Mouse (Mus musculus) embryonic facial prominence, embryonic 12.5 days (tissue): ENCODE data around the gene Cep70. TPM values are rescaled to one million over a fixed set of nuclear protein-coding genes. Genes with fewer than 3 reads are reported as not detected.
A peak's percentile ranks its signal among the peaks of the same experiment; 100 is the strongest.

Experiments used
- ATAC-seq: fragments of 200-750 bp; cut with Nextera tagmentation; 2 replicates; pipeline ENCODE4 v1.8.0; 2017; ENCODE audit not compliant: insufficient number of reproducible peaks, insufficient read depth, low FRiP score, low TSS enrichment
- H3K27ac ChIP-seq: fragments of 300-500 bp; sonication (generic); 2 replicates; pipeline ENCODE4 v1.5.1; 2016; ENCODE audit warnings: mild to moderate bottlenecking
- H3K27me3 ChIP-seq: fragments of 300-500 bp; sonication (generic); 2 replicates; pipeline ENCODE4 v1.6.1; 2016; ENCODE audit warnings: mild to moderate bottlenecking, moderate library complexity
- H3K36me3 ChIP-seq: fragments of 300-500 bp; sonication (generic); 2 replicates; pipeline ENCODE4 v1.6.1; 2016; ENCODE audit warnings: mild to moderate bottlenecking
- H3K4me1 ChIP-seq: fragments of 300-500 bp; sonication (generic); 2 replicates; pipeline ENCODE4 v1.6.1; 2016
- H3K4me2 ChIP-seq: fragments of 300-500 bp; sonication (generic); replicated peaks from 2 replicates; pipeline ENCODE4 v1.6.1; 2016; ENCODE audit warnings: mild to moderate bottlenecking, moderate library complexity
- H3K4me3 ChIP-seq: fragments of 300-500 bp; sonication (generic); 2 replicates; pipeline ENCODE4 v1.5.1; 2016; ENCODE audit warnings: mild to moderate bottlenecking
- H3K9ac ChIP-seq: fragments of 300-500 bp; sonication (generic); 2 replicates; pipeline ENCODE4 v1.6.1; 2016; ENCODE audit warnings: mild to moderate bottlenecking, moderate library complexity
- H3K9me3 ChIP-seq: fragments of 300-500 bp; sonication (generic); 2 replicates; pipeline ENCODE4 v1.6.1; 2016; ENCODE audit warnings: mild to moderate bottlenecking, moderate library complexity
- WGBS: fragments of 180-500 bp; shearing (Covaris S2); methylation state at CpG from one replicate; pipeline ENCODE4 v1.1.7; 2016; 5-methylcytosine and 5-hydroxymethylcytosine counted together
- polyA plus RNA-seq: library from polyadenylated mRNA; unstranded; fragments of >200 nt; fragmentation: Nextera tagmentation; extraction: Ambion mirVana; gene quantifications from 2 replicates; pipeline ENCODE4 v1.2.1, GENCODE M21; 2016

Cep70 gene
- 49.1 and 51.4 TPM in 2 replicates for polyA plus RNA-seq

GRCm38 (mm10) chr9:99243190-99243894 is at the start of gene Cep70:
Cep70 (plus strand) TSS chr9:99243367.
- peak within 1 kb of the TSS; percentile 78 for H3K27ac ChIP-seq
- peak; percentile 94 for ATAC-seq
- H3K4me2 ChIP-seq, result peak within 1 kb of the TSS; percentile 76
- WGBS, result under 1% methylated on average over 66 of the region's 66 CpGs
- peak within 1 kb of the TSS; percentile 89 for H3K4me3 ChIP-seq
- peak within 1 kb of the TSS; percentile 72 for H3K9ac ChIP-seq
- H3K9me3 ChIP-seq, result no peaks in the 10 kb centered on the region
- H3K27me3 ChIP-seq, result no peaks in the 10 kb centered on the region
- peaks cover 7% of the 10 kb centered on the region for H3K4me1 ChIP-seq
- H3K36me3 ChIP-seq, result 0 out of 2 replicates have a peak, but pooled peaks cover 2% of the 10 kb centered on the region

- H3K4me3 ChIP-seq, result no peak overlapping the region
- no peak for ATAC-seq
- H3K9ac ChIP-seq, result no peak overlapping the region
- no peaks in the 10 kb centered on the region for H3K4me1 ChIP-seq
- H3K27me3 ChIP-seq, result no peaks in the 10 kb centered on the region
- no peaks in the 10 kb centered on the region for H3K9me3 ChIP-seq
- H3K27ac ChIP-seq, result no peak overlapping the region
- no peak overlapping the region for H3K4me2 ChIP-seq
- H3K36me3 ChIP-seq, result no peaks in the 10 kb centered on the region
- 72% methylated on average over 2 of the region's 2 CpGs for WGBS
Observed at GRCm38 (mm10) chr9:99212643-99213042, 30.5 kb upstream of the Cep70 start.

- 67% methylated on average over 2 of the region's 2 CpGs for WGBS
- no peaks in the 10 kb centered on the region for H3K4me1 ChIP-seq
- no peaks in the 10 kb centered on the region for H3K27me3 ChIP-seq
Observed at GRCm38 (mm10) chr9:99216182-99216581, 27.0 kb upstream of the Cep70 start.

GRCm38 (mm10) chr9:99217999-99218719 is 25.0 kb upstream of the Cep70 start:
- ATAC-seq, result peak; percentile 87
- 24% methylated on average over 5 of the region's 6 CpGs for WGBS
- Histone ChIP-seq H3K36me3 (no peaks in the 10 kb centered on the region), H3K9ac (no peak overlapping the region), H3K27me3 (no peaks in the 10 kb centered on the region), H3K9me3 (no peaks in the 10 kb centered on the region), H3K4me3 (no peak overlapping the region), H3K4me2 (no peak overlapping the region), H3K27ac (no peak overlapping the region), H3K4me1 (no peaks in the 10 kb centered on the region)

More at GRCm38 (mm10) chr9:99216182-99216581, 27.0 kb upstream of the Cep70 start:
- H3K27ac ChIP-seq, result no peak overlapping the region
- no peak overlapping the region for H3K4me2 ChIP-seq
- ATAC-seq, result no peak
- no peak overlapping the region for H3K9ac ChIP-seq
- no peak overlapping the region for H3K4me3 ChIP-seq
- no peaks in the 10 kb centered on the region for H3K36me3 ChIP-seq
- H3K9me3 ChIP-seq, result no peaks in the 10 kb centered on the region

- no peaks in the 10 kb centered on the region for H3K4me1 ChIP-seq
- H3K4me3 ChIP-seq, result no peak overlapping the region
- H3K9me3 ChIP-seq, result no peaks in the 10 kb centered on the region
- WGBS, result 82% methylated on average over 4 of the region's 4 CpGs
- no peak for ATAC-seq
- no peak overlapping the region for H3K9ac ChIP-seq
- no peak overlapping the region for H3K27ac ChIP-seq
- no peaks in the 10 kb centered on the region for H3K27me3 ChIP-seq
- no peaks in the 10 kb centered on the region for H3K36me3 ChIP-seq
- H3K4me2 ChIP-seq, result no peak overlapping the region
Observed at GRCm38 (mm10) chr9:99221636-99222035, 21.5 kb upstream of the Cep70 start.

GRCm38 (mm10) chr9:99224583-99224982 is 18.6 kb upstream of the Cep70 start:
- Histone ChIP-seq H3K27ac (no peak overlapping the region), H3K9me3 (no peaks in the 10 kb centered on the region), H3K4me1 (no peaks in the 10 kb centered on the region), H3K4me2 (no peak overlapping the region), H3K4me3 (no peak overlapping the region), H3K36me3 (no peaks in the 10 kb centered on the region), H3K9ac (no peak overlapping the region), H3K27me3 (no peaks in the 10 kb centered on the region)
- WGBS, result 63% methylated on average over 3 of the region's 3 CpGs
- ATAC-seq, result no peak

GRCm38 (mm10) chr9:99229450-99229849 is 13.7 kb upstream of the Cep70 start:
- Histone ChIP-seq H3K27ac (no peak overlapping the region), H3K9me3 (no peaks in the 10 kb centered on the region), H3K4me2 (no peak overlapping the region), H3K36me3 (no peaks in the 10 kb centered on the region), H3K27me3 (no peaks in the 10 kb centered on the region), H3K4me3 (no peak overlapping the region), H3K9ac (no peak overlapping the region), H3K4me1 (no peaks in the 10 kb centered on the region)
- WGBS, result 85% methylated on average over 14 of the region's 14 CpGs
- no peak for ATAC-seq

GRCm38 (mm10) chr9:99237139-99237538 is 6.0 kb upstream of the Cep70 start, which contains the start of gene Faiml:
Faiml (minus strand) TSS chr9:99237239.
- WGBS, result 87% methylated on average over 14 of the region's 14 CpGs
- H3K4me1 ChIP-seq, result no peaks in the 10 kb centered on the region
- H3K9me3 ChIP-seq, result no peaks in the 10 kb centered on the region
- no peak within 1 kb of the TSS for H3K9ac ChIP-seq
- no peaks in the 10 kb centered on the region for H3K36me3 ChIP-seq
- no peak for ATAC-seq
- H3K27ac ChIP-seq, result no peak within 1 kb of the TSS
- no peaks in the 10 kb centered on the region for H3K27me3 ChIP-seq
- no peak within 1 kb of the TSS for H3K4me3 ChIP-seq
- H3K4me2 ChIP-seq, result no peak within 1 kb of the TSS

GRCm38 (mm10) chr9:99238276-99238675 is 4.9 kb upstream of the Cep70 start:
- Histone ChIP-seq H3K27ac (no peak overlapping the region), H3K9ac (no peak overlapping the region), H3K4me2 (no peak overlapping the region), H3K4me1 (peaks cover 4% of the 10 kb centered on the region), H3K4me3 (no peak overlapping the region), H3K27me3 (no peaks in the 10 kb centered on the region), H3K36me3 (no peaks in the 10 kb centered on the region), H3K9me3 (no peaks in the 10 kb centered on the region)
- WGBS, result 81% methylated on average over 10 of the region's 10 CpGs
- no peak for ATAC-seq

GRCm38 (mm10) chr9:99239256-99239655 is 3.9 kb upstream of the Cep70 start:
- no peaks in the 10 kb centered on the region for H3K9me3 ChIP-seq
- ATAC-seq, result no peak
- no peaks in the 10 kb centered on the region for H3K27me3 ChIP-seq
- H3K9ac ChIP-seq, result no peak overlapping the region
- H3K36me3 ChIP-seq, result no peaks in the 10 kb centered on the region
- no peak overlapping the region for H3K27ac ChIP-seq
- no peak overlapping the region for H3K4me3 ChIP-seq
- 86% methylated on average over 1 of the region's 1 CpGs for WGBS
- H3K4me2 ChIP-seq, result no peak overlapping the region
- peaks cover 4% of the 10 kb centered on the region for H3K4me1 ChIP-seq

- H3K9me3 ChIP-seq, result no peaks in the 10 kb centered on the region
- H3K27me3 ChIP-seq, result no peaks in the 10 kb centered on the region
- no peak overlapping the region for H3K9ac ChIP-seq
- peaks cover 7% of the 10 kb centered on the region for H3K4me1 ChIP-seq
- no peak overlapping the region for H3K4me3 ChIP-seq
- no peaks in the 10 kb centered on the region for H3K36me3 ChIP-seq
- no peak overlapping the region for H3K4me2 ChIP-seq
- ATAC-seq, result no peak
- 71% methylated on average over 5 of the region's 5 CpGs for WGBS
- H3K27ac ChIP-seq, result no peak overlapping the region
Observed at GRCm38 (mm10) chr9:99240571-99240970, 2.6 kb upstream of the Cep70 start.

- H3K27ac ChIP-seq, result no peak overlapping the region
- H3K4me1 ChIP-seq, result peaks cover 7% of the 10 kb centered on the region
- 3% methylated on average over 7 of the region's 7 CpGs for WGBS
- H3K36me3 ChIP-seq, result no peaks in the 10 kb centered on the region
- peak overlapping the region; percentile 76; the same call in 1 of the 2 replicates for H3K4me2 ChIP-seq
- H3K4me3 ChIP-seq, result 0 out of 2 replicates have a peak overlapping the region, but pooled peaks have one; percentile 89
- ATAC-seq, result no peak
- no peak overlapping the region for H3K9ac ChIP-seq
- H3K27me3 ChIP-seq, result no peaks in the 10 kb centered on the region
- H3K9me3 ChIP-seq, result no peaks in the 10 kb centered on the region
Observed at GRCm38 (mm10) chr9:99242035-99242434, 1.1 kb upstream of the Cep70 start.
